Mouse (Mus musculus): ENCODE measurements around the gene Olfr70. TPM values are rescaled to one million over a fixed set of nuclear protein-coding genes. Genes with fewer than 3 reads are reported as not detected.

Gene Olfr70
- polyA plus RNA-seq, 1 experiment = not detected

- Histone ChIP-seq H3K36me3 (ENCODE audit: control insufficient read depth, insufficient read depth, low read length) (no peaks in the 10 kb centered on the region), H3K27me3 (ENCODE audit: control insufficient read depth, insufficient read depth, low read length) (no peaks in the 10 kb centered on the region), H3K27ac (ENCODE audit: insufficient read depth, low read depth, low read length) (no peak overlapping the region), H3K4me3 (ENCODE audit: low read depth, low read length) (no peak overlapping the region), H3K4me1 (ENCODE audit: control insufficient read depth, insufficient read depth, insufficient read length, low read length) (0 out of 2 replicates have a peak, but pooled peaks cover 2% of the 10 kb centered on the region)
- WGBS = 62% methylated on average over 4 of the region's 4 CpGs
- TF ChIP-seq POLR2A (IDR thresholded peaks at IDR 0.05; ENCODE audit: low read depth, low read length) (no peak), CTCF (IDR thresholded peaks at IDR 0.05; ENCODE audit: extremely low read depth, insufficient read length, insufficient replicate concordance, low read depth, low read length) (no peak)
These were observed 43.5 kb downstream of the Olfr70 start for GRCm38 (mm10) chr4:43657146-43657545.

GRCm38 (mm10) chr4:43656339-43657109 lies 44.1 kb downstream of the Olfr70 start, which contains the start of gene Hint2:
Gene Hint2 (minus strand): TSS chr4:43656466.
- Histone ChIP-seq H3K27me3 (ENCODE audit: control insufficient read depth, insufficient read depth, low read length) (no peaks in the 10 kb centered on the region), H3K27ac (ENCODE audit: insufficient read depth, low read depth, low read length) (peak within 1 kb of the TSS; percentile 66), H3K36me3 (ENCODE audit: control insufficient read depth, insufficient read depth, low read length) (no peaks in the 10 kb centered on the region), H3K4me3 (ENCODE audit: low read depth, low read length) (peak within 1 kb of the TSS; percentile 93), H3K4me1 (ENCODE audit: control insufficient read depth, insufficient read depth, insufficient read length, low read length) (0 out of 2 replicates have a peak, but pooled peaks cover 2% of the 10 kb centered on the region)
- WGBS = under 1% methylated on average over 34 of the region's 34 CpGs
- TF ChIP-seq POLR2A (IDR thresholded peaks at IDR 0.05; ENCODE audit: low read depth, low read length) (peak; percentile 74), CTCF (IDR thresholded peaks at IDR 0.05; ENCODE audit: extremely low read depth, insufficient read length, insufficient replicate concordance, low read depth, low read length) (0 out of 2 replicates have a peak, but pooled peaks have one; percentile 20)

- Histone ChIP-seq H3K4me1 (ENCODE audit: control insufficient read depth, insufficient read depth, insufficient read length, low read length) (0 out of 2 replicates have a peak, but pooled peaks cover 2% of the 10 kb centered on the region), H3K27me3 (ENCODE audit: control insufficient read depth, insufficient read depth, low read length) (no peaks in the 10 kb centered on the region), H3K36me3 (ENCODE audit: control insufficient read depth, insufficient read depth, low read length) (no peaks in the 10 kb centered on the region), H3K27ac (ENCODE audit: insufficient read depth, low read depth, low read length) (peak overlapping the region; percentile 66), H3K4me3 (ENCODE audit: low read depth, low read length) (peak overlapping the region; percentile 93)
- TF ChIP-seq CTCF (IDR thresholded peaks at IDR 0.05; ENCODE audit: extremely low read depth, insufficient read length, insufficient replicate concordance, low read depth, low read length) = no peak
- no peak for TF ChIP-seq POLR2A (IDR thresholded peaks at IDR 0.05; ENCODE audit: low read depth, low read length)
- 3% methylated on average over 34 of the region's 34 CpGs for WGBS
These were observed 44.8 kb downstream of the Olfr70 start for GRCm38 (mm10) chr4:43655656-43656338.

GRCm38 (mm10) chr4:43653161-43654015 lies 47.2 kb downstream of the Olfr70 start, which contains the start of gene Spag8:
Gene Spag8 (minus strand): TSS chr4:43653594.
- Histone ChIP-seq H3K36me3 (ENCODE audit: control insufficient read depth, insufficient read depth, low read length) (no peaks in the 10 kb centered on the region), H3K4me3 (ENCODE audit: low read depth, low read length) (peak within 1 kb of the TSS; percentile 17), H3K27me3 (ENCODE audit: control insufficient read depth, insufficient read depth, low read length) (no peaks in the 10 kb centered on the region), H3K4me1 (ENCODE audit: control insufficient read depth, insufficient read depth, insufficient read length, low read length) (no peaks in the 10 kb centered on the region), H3K27ac (ENCODE audit: insufficient read depth, low read depth, low read length) (no peak within 1 kb of the TSS)
- TF ChIP-seq CTCF (IDR thresholded peaks at IDR 0.05; ENCODE audit: extremely low read depth, insufficient read length, insufficient replicate concordance, low read depth, low read length) (no peak), POLR2A (IDR thresholded peaks at IDR 0.05; ENCODE audit: low read depth, low read length) (no peak)
- 36% methylated on average over 24 of the region's 24 CpGs for WGBS

- Histone ChIP-seq H3K36me3 (ENCODE audit: control insufficient read depth, insufficient read depth, low read length) (no peaks in the 10 kb centered on the region), H3K4me3 (ENCODE audit: low read depth, low read length) (no peak overlapping the region), H3K27ac (ENCODE audit: insufficient read depth, low read depth, low read length) (no peak overlapping the region), H3K27me3 (ENCODE audit: control insufficient read depth, insufficient read depth, low read length) (no peaks in the 10 kb centered on the region), H3K4me1 (ENCODE audit: control insufficient read depth, insufficient read depth, insufficient read length, low read length) (no peaks in the 10 kb centered on the region)
- TF ChIP-seq POLR2A (IDR thresholded peaks at IDR 0.05; ENCODE audit: low read depth, low read length) (no peak), CTCF (IDR thresholded peaks at IDR 0.05; ENCODE audit: extremely low read depth, insufficient read length, insufficient replicate concordance, low read depth, low read length) (no peak)
- 83% methylated on average over 4 of the region's 4 CpGs for WGBS
These were observed 47.9 kb downstream of the Olfr70 start for GRCm38 (mm10) chr4:43652726-43653125.

- H3K27me3 ChIP-seq (ENCODE audit: control insufficient read depth, insufficient read depth, low read length) = no peaks in the 10 kb centered on the region
- 94% methylated on average over 3 of the region's 3 CpGs for WGBS
- no peaks in the 10 kb centered on the region for H3K36me3 ChIP-seq (ENCODE audit: control insufficient read depth, insufficient read depth, low read length)
- no peaks in the 10 kb centered on the region for H3K4me1 ChIP-seq (ENCODE audit: control insufficient read depth, insufficient read depth, insufficient read length, low read length)
- H3K4me3 ChIP-seq (ENCODE audit: low read depth, low read length) = no peak overlapping the region
- no peak overlapping the region for H3K27ac ChIP-seq (ENCODE audit: insufficient read depth, low read depth, low read length)
- TF ChIP-seq POLR2A (IDR thresholded peaks at IDR 0.05; ENCODE audit: low read depth, low read length) (no peak), CTCF (IDR thresholded peaks at IDR 0.05; ENCODE audit: extremely low read depth, insufficient read length, insufficient replicate concordance, low read depth, low read length) (peak; percentile 8; the same call in 1 of the 2 replicates)
These were observed 50.8 kb downstream of the Olfr70 start for GRCm38 (mm10) chr4:43649783-43650182.

Other genes starting within 250 kb of the Olfr70 start
- 2.8 and 11.4 TPM in 2 replicates for gene Cd72, start 246.2 kb downstream of the Olfr70 start, polyA plus RNA-seq (2012; rRNA removed)
- 0.96 and 1.9 TPM in 2 replicates for gene Sit1, start 217.1 kb downstream of the Olfr70 start, polyA plus RNA-seq (2012; rRNA removed)
- gene Ccdc107, start 207.9 kb downstream of the Olfr70 start, polyA plus RNA-seq (2012; rRNA removed) = 365 and 503 TPM in 2 replicates
- gene Arhgef39, start 201.1 kb downstream of the Olfr70 start, polyA plus RNA-seq (2012; rRNA removed) = 21.6 and 38.3 TPM in 2 replicates
- 36.6 and 47.7 TPM in 2 replicates for gene Car9, start 193.8 kb downstream of the Olfr70 start, polyA plus RNA-seq (2012; rRNA removed)
- gene Tpm2, start 177.0 kb downstream of the Olfr70 start, polyA plus RNA-seq (2012; rRNA removed) = 31.6 and 37.0 TPM in 2 replicates
- 66.9 and 133 TPM in 2 replicates for gene Creb3, start 138.5 kb downstream of the Olfr70 start, polyA plus RNA-seq (2012; rRNA removed)
- gene Tln1, start 138.1 kb downstream of the Olfr70 start, polyA plus RNA-seq (2012; rRNA removed) = 47.2 and 78.0 TPM in 2 replicates
- 20.2 and 31.9 TPM in 2 replicates for gene Rgp1, start 122.1 kb downstream of the Olfr70 start, polyA plus RNA-seq (2012; rRNA removed)
- gene Gba2, start 121.9 kb downstream of the Olfr70 start, polyA plus RNA-seq (2012; rRNA removed) = 5.3 and 7.6 TPM in 2 replicates
- gene Msmp, start 116.3 kb downstream of the Olfr70 start, polyA plus RNA-seq (2012; rRNA removed) = not detected in 2 replicates
- 5.8 and 6.3 TPM in 2 replicates for gene Npr2, start 68.9 kb downstream of the Olfr70 start, polyA plus RNA-seq (2012; rRNA removed)
- gene Spag8, start 47.2 kb downstream of the Olfr70 start, polyA plus RNA-seq (2012; rRNA removed) = 0.39 and 0.63 TPM in 2 replicates
- gene Hint2, start 44.3 kb downstream of the Olfr70 start, polyA plus RNA-seq (2012; rRNA removed) = 59.9 and 73.8 TPM in 2 replicates
- gene Tmem8b, start 31.8 kb downstream of the Olfr70 start, polyA plus RNA-seq (2012; rRNA removed) = 3.0 and 4.3 TPM in 2 replicates
- not detected in 2 replicates for gene Fam221b, start 31.7 kb downstream of the Olfr70 start, polyA plus RNA-seq (2012; rRNA removed)
- not detected in 2 replicates for gene Olfr71, start 9.4 kb upstream of the Olfr70 start, polyA plus RNA-seq (2012; rRNA removed)
- 1.0 and 2.0 TPM in 2 replicates for gene Hrct1, start 26.4 kb upstream of the Olfr70 start, polyA plus RNA-seq (2012; rRNA removed)
- 0.28 and 1.1 TPM in 2 replicates for gene Spaar, start 29.2 kb upstream of the Olfr70 start, polyA plus RNA-seq (2012; rRNA removed)
- gene Olfr159, start 70.2 kb upstream of the Olfr70 start, polyA plus RNA-seq (2012; rRNA removed) = not detected in 2 replicates
- gene Olfr156, start 123.1 kb upstream of the Olfr70 start, polyA plus RNA-seq (2012; rRNA removed) = not detected in 2 replicates
- gene Olfr157, start 139.4 kb upstream of the Olfr70 start, polyA plus RNA-seq (2012; rRNA removed) = 0.04 and 0.10 TPM in 2 replicates
- not detected in 2 replicates for gene Olfr155, start 150.8 kb upstream of the Olfr70 start, polyA plus RNA-seq (2012; rRNA removed)
- 1.3 and 2.1 TPM in 2 replicates for gene Reck, start 174.7 kb upstream of the Olfr70 start, polyA plus RNA-seq (2012; rRNA removed)

Data from small intestine, adult 2 months (tissue).